Mouse (Mus musculus): ENCODE measurements at regions not wholly inside any gene's neighbourhood (a gene's known extent, or its start where the extent isn't known, plus 50 kb on each side); places are given as distances from the start of the nearest gene placed in this dataset.

GRCm38 (mm10) chr1:137927953-137928352 lies 247.6 kb downstream of the Ptprc start:
- peak; percentile 57 for DNase-seq (ENCODE audit: low spot score)

DNA sequence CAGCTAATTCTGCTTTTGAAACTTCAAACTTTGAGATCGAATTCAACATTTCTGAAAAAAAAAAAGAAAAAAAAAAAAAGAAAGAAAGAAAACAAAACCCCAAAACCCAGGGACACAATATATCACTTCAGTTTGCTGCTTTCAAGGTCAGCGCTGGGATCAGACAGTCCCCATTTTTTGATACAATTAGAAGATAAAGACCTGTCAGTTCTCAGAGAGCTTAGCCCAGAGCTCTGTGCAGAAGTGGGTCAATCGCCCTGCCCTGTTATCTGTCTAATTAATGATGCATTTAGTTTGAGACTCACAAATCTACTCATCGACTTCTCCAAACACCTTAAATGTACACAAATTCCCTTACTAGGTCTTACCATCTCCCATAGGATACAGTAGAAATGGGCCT lies 249.2 kb downstream of the Ptprc start:
- DNase-seq (ENCODE audit: low spot score) = peak; percentile 20

DNA sequence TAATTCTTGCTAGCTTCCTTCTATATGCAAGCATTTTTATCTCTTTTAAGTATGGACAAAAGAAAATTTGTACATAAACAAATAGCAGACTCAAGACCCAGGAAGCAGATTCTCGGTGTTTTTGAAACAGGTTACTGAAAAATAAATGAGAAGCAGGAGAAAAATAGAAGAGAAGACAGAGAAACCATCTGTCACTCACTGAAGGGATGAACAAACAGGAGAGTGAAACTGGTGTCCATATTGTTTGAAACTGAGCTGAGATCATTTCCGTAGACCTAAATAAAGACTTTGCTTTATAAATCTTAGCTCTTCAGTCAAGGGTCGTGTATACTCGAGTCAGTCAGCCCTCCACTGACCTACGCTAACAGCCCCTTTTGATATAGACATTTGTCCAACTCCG lies 251.4 kb downstream of the Ptprc start:
- no peak for DNase-seq (ENCODE audit: low spot score)

- DNase-seq (ENCODE audit: low spot score) = no peak
These were observed 251.8 kb downstream of the Ptprc start for GRCm38 (mm10) chr1:137923705-137924104.

DNA sequence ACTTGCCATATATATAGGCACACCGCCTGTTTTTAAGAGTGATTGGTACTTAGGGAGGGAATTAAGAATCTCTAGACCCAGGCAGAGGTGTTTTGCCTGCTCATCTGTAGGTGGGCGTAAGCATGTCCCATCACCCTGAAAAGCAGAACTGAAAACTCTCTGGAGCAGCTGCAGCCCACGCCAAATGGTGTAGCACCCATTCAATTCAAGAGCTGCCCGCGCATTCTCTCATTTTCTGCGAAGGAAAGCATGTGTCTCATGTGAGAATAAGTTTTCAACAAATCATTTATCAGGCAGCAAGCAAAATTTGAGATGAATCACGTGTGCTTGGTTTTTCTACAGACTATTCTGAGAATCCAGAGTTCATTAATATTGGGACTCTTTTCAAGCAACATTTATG lies 252.7 kb downstream of the Ptprc start:
- DNase-seq (ENCODE audit: low spot score) = no peak

DNA sequence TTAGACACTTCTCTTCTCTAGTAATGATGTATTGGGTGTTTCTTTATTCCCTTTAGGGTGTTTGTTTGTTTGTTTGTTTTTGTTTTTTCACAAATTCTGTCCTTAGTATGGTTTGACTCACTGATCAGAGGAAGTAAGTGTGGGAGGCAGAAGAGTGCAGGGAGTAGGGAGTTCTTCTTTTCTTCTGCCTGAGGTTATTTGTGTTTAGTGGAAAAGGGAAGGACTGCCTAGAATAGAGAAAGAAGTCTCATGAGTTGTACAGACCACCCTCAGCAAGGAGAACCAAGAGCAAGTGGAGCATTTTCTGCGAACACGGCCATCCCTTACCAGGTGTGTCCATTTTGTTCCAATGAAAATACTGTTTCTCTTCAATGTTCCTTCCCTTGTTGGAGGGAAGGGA lies 253.9 kb downstream of the Ptprc start:
- no peak for DNase-seq (ENCODE audit: low spot score)

GRCm38 (mm10) chr1:137919739-137920563 lies 255.6 kb downstream of the Ptprc start:
- DNase-seq (ENCODE audit: low spot score) = no peak

- DNase-seq (ENCODE audit: low spot score) = no peak
These were observed 258.1 kb downstream of the Ptprc start for GRCm38 (mm10) chr1:137917449-137917848.

DNA sequence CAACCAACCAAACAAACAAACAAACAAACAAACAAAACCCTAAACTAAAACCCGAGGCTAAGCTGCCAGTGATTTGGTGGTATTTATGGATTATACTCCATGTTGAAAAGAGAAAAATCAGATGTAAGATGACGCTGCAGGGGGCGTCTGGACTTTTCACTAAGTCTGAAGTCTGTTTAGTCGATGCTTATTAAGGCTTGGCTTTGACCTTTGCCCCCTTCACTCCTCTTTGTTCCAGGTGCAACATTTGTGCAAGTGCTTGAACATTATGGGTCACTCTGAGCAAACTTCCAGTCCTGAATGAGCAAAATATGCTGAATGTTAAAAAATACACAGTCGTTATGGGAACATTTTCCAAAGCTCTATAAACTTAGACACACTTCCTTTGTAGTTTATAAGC lies 268.6 kb downstream of the Ptprc start:
- DNase-seq (ENCODE audit: low spot score) = no peak

DNA sequence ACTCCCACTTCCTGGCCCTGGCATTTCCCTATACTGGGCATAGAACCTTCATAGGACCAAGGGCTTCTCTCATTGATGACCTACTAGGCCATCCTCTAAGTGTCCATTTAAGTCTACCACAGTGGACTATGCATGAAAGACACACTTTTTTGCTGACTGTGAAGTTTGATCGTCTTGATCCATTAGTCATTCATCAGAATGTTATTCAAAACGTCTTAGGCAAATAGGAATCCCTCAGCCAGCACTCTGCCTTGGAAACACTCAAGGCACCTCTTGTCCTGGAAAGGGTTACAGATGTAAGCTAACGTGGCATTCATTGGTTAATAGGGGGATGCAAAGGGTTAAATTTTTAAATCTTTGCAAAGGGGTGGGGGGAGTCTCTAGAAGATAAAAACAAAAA lies 269.0 kb downstream of the Ptprc start:
- DNase-seq (ENCODE audit: low spot score) = no peak

- no peak for DNase-seq (ENCODE audit: low spot score)
These were observed 269.9 kb downstream of the Ptprc start for GRCm38 (mm10) chr1:137905566-137905965.

GRCm38 (mm10) chr1:137903351-137903750 lies 272.2 kb downstream of the Ptprc start:
- no peak for DNase-seq (ENCODE audit: low spot score)

- DNase-seq (ENCODE audit: low spot score) = no peak
These were observed 272.6 kb downstream of the Ptprc start for GRCm38 (mm10) chr1:137902859-137903258.

DNA sequence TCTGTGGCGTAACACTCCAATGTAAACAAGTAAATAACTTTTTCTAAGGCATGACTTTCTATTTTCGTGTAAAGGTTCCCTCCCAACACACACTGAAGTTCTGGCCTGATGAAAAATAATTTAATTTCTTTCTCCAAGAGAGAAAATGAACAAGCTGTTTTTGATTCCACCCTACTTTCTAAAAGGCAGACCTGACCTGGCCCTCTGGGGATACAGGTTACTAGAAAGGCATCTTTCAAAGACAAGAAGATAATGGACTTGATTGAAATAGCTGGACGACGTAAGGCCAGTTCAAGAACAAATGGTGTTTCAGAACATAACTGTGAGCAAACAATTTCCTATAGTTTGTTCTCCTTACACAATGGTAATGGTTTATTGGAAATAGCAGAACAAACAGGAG lies 273.5 kb downstream of the Ptprc start:
- DNase-seq (ENCODE audit: low spot score) = no peak

- no peak for DNase-seq (ENCODE audit: low spot score)
These were observed 274.3 kb downstream of the Ptprc start for GRCm38 (mm10) chr1:137901211-137901610.

- DNase-seq (ENCODE audit: low spot score) = no peak
These were observed 274.9 kb downstream of the Ptprc start for GRCm38 (mm10) chr1:137900621-137901071.

- no peak for DNase-seq (ENCODE audit: low spot score)
These were observed 275.4 kb downstream of the Ptprc start for GRCm38 (mm10) chr1:137899916-137900601.

DNA sequence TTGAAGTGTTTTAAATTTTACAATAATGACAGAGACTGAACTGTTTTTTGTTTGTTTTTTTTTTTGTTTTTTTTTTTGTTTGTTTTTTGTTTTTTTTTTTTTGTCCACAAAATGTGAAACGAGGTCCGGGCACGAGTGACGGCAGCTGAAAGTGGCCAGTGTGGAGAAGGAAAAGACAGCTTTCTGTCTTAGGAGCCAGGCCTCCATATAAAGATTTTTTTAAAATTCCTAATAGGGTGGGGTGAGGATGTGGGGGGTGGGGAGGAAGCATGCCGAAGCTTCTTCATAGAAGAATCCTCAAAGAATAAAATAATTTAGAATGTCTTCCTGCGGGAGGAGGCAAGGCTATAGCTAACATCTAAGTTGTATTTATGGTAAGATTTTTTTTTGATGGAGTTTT lies 276.2 kb downstream of the Ptprc start:
- no peak for DNase-seq (ENCODE audit: low spot score)

- DNase-seq (ENCODE audit: low spot score) = no peak
These were observed 276.6 kb downstream of the Ptprc start for GRCm38 (mm10) chr1:137898891-137899290.

DNA sequence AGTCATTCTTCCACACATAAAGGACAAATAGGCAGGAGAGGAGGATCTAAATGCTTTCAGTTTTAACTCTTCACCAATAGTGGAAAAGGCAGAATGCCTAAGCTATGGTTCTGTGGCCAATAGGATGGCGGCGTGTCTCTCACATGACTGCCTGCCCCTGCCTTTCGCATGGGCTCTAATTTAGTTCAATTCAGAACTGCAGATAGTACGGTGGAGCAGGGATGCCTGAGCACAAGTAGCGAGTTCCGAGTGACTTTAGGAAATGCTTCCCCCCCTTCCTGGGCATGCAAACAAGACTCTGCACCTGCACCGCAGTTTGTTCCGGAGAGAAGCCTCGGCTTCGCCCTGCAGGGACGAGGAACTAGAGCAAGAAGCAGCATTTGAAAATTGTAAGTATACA lies 277.1 kb downstream of the Ptprc start:
- peak; percentile 80 for DNase-seq (ENCODE audit: low spot score)

DNA sequence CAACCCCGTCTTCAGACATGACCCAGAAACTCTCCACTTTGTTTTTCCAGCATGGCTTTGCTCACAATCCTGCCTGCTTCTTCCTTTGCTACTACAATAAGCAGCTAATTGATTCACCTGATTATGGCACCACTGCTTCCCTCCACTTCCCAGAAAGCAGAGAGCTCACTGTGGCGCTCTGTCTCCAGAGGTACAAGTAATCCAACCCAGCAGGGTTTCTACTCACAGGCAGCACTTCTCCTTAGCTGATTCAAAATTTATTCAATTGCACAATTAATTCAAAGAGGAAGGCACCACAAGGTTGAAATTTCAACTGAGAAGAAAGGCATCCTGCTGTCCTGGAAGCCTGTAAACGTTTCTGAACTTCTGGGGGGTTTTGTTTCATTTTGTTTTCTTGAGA lies 293.9 kb downstream of the Ptprc start:
- no peak for DNase-seq (ENCODE audit: low spot score)

- no peak for DNase-seq (ENCODE audit: low spot score)
These were observed 301.1 kb downstream of the Ptprc start for GRCm38 (mm10) chr1:137874361-137874760.

DNA sequence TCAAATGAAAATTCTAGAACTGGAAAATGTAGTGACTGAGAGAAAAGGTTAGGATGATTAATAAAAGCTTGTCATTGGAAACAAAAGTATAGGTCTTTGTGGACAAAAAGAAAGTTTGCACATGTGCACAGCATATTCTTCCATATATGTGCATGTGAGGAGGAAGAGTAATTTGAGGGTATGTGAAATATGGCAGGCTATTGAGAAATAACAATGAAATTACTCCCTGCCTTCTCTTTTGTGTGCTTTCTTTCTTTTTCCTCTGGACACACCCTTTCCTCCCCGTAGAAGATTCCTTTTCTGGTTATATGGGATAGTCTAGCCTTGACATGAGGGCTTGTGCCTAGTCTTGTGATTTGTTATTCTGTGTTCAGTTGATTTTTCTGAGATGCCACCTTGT lies 301.9 kb downstream of the Ptprc start:
- no peak for DNase-seq (ENCODE audit: low spot score)

DNA sequence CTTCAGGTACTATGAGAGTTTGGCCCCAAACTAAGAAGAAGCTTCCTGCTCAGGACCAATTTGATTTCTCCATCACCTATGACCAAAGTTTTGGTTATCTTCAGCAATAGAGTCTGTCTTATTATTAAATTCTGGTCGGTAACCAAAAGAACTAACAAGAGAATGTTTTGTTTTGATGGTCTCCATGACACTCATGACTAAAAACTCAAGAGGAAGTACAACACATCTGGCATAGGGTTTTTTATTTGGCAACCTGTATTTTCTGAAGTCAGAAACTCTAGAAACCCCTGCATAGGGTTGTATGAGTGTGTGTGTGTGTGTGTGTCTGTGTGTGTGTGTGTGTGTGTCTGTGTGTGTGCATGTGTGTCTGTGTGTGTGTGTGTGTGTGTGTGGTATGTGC lies 310.5 kb downstream of the Ptprc start:
- no peak for DNase-seq (ENCODE audit: low spot score)

Measured in testis, postnatal 14 days (tissue).